Mouse (Mus musculus): ENCODE results near the gene Zfp773. TPM values are rescaled to one million over a fixed set of nuclear protein-coding genes. Genes with fewer than 3 reads are reported as not detected.

Zfp773 gene
- polyA plus RNA-seq, 1 experiment from 2014 or later = 2.6 TPM

- peak within 1 kb of the TSS; percentile 61 for H3K9ac ChIP-seq (ENCODE audit: low read length)
- peak; percentile 87 for DNase-seq (ENCODE audit: low spot score)
- no peaks in the 10 kb centered on the region for H3K4me1 ChIP-seq (ENCODE audit: control insufficient read depth, insufficient read depth, low read length)
- H3K4me2 ChIP-seq (ENCODE audit: low read depth, severe bottlenecking) = peak within 1 kb of the TSS; percentile 47
- H3K36me3 ChIP-seq (ENCODE audit: control insufficient read depth, insufficient read depth, low read length) = 0 out of 2 replicates have a peak, but pooled peaks cover 3% of the 10 kb centered on the region
- no peaks in the 10 kb centered on the region; the same call in 1 of the 2 replicates for H3K9me3 ChIP-seq (ENCODE audit: control insufficient read depth, low read length)
- under 1% methylated on average over 30 of the region's 30 CpGs for WGBS
- H3K27ac ChIP-seq (replicated peaks; ENCODE audit: low read depth, low read length) = no peak within 1 kb of the TSS
- H3K27me3 ChIP-seq (ENCODE audit: control insufficient read depth, insufficient read depth, low read length) = no peaks in the 10 kb centered on the region
- peak; percentile 92 for ATAC-seq (ENCODE audit: insufficient number of reproducible peaks, low FRiP score, low TSS enrichment, low read depth)
- peak within 1 kb of the TSS; percentile 65 for H3K4me3 ChIP-seq (ENCODE audit: low read depth, low read length)
These were observed 15.5 kb downstream of the Zfp773 start, which contains the start of gene Zfp954 for GRCm38 (mm10) chr7:7120921-7121601. Zfp954 (minus strand) TSS chr7:7121488.

- H3K36me3 ChIP-seq (ENCODE audit: control insufficient read depth, insufficient read depth, low read length) = peaks cover 6% of the 10 kb centered on the region; the same call in 1 of the 2 replicates
- ATAC-seq (ENCODE audit: insufficient number of reproducible peaks, low FRiP score, low TSS enrichment, low read depth) (no peak), DNase-seq (ENCODE audit: low spot score) (no peak)
- H3K9me3 ChIP-seq (ENCODE audit: control insufficient read depth, low read length) = no peaks in the 10 kb centered on the region; the same call in 1 of the 2 replicates
- no peak overlapping the region for H3K4me2 ChIP-seq (ENCODE audit: low read depth, severe bottlenecking)
- H3K9ac ChIP-seq (ENCODE audit: low read length) = no peak overlapping the region
- WGBS = 96% methylated on average over 2 of the region's 2 CpGs
- H3K27me3 ChIP-seq (ENCODE audit: control insufficient read depth, insufficient read depth, low read length) = no peaks in the 10 kb centered on the region
- no peaks in the 10 kb centered on the region for H3K4me1 ChIP-seq (ENCODE audit: control insufficient read depth, insufficient read depth, low read length)
- no peak overlapping the region for H3K27ac ChIP-seq (replicated peaks; ENCODE audit: low read depth, low read length)
- H3K4me3 ChIP-seq (ENCODE audit: low read depth, low read length) = no peak overlapping the region
These were observed 18.1 kb downstream of the Zfp773 start for GRCm38 (mm10) chr7:7118441-7118840.

GRCm38 (mm10) chr7:7108501-7108900 is 28.1 kb downstream of the Zfp773 start:
- H3K27me3 ChIP-seq (ENCODE audit: control insufficient read depth, insufficient read depth, low read length) = no peaks in the 10 kb centered on the region
- no peak for ATAC-seq (ENCODE audit: insufficient number of reproducible peaks, low FRiP score, low TSS enrichment, low read depth)
- no peaks in the 10 kb centered on the region; the same call in 1 of the 2 replicates for H3K9me3 ChIP-seq (ENCODE audit: control insufficient read depth, low read length)
- no peak overlapping the region for H3K4me2 ChIP-seq (ENCODE audit: low read depth, severe bottlenecking)
- H3K4me3 ChIP-seq (ENCODE audit: low read depth, low read length) = no peak overlapping the region
- no peaks in the 10 kb centered on the region for H3K4me1 ChIP-seq (ENCODE audit: control insufficient read depth, insufficient read depth, low read length)
- H3K27ac ChIP-seq (replicated peaks; ENCODE audit: low read depth, low read length) = no peak overlapping the region
- no peak overlapping the region for H3K9ac ChIP-seq (ENCODE audit: low read length)
- no peaks in the 10 kb centered on the region for H3K36me3 ChIP-seq (ENCODE audit: control insufficient read depth, insufficient read depth, low read length)
- 92% methylated on average over 7 of the region's 7 CpGs for WGBS
- DNase-seq (ENCODE audit: low spot score) = no peak

Other genes with a start within 250 kb of the Zfp773 start
- gene Aurkc, start 141.5 kb downstream of the Zfp773 start, polyA plus RNA-seq (2014; fragmentation: Nextera tagmentation; extraction: Ambion mirVana) = not detected in 2 replicates
- 13.4 and 14.8 TPM in 2 replicates for gene Zfp954, start 15.3 kb downstream of the Zfp773 start, polyA plus RNA-seq (2014; fragmentation: Nextera tagmentation; extraction: Ambion mirVana)
- gene Zfp418, start 34.6 kb upstream of the Zfp773 start, polyA plus RNA-seq (2014; fragmentation: Nextera tagmentation; extraction: Ambion mirVana) = 4.1 and 4.8 TPM in 2 replicates
- gene Zfp772, start 73.2 kb upstream of the Zfp773 start, polyA plus RNA-seq (2014; fragmentation: Nextera tagmentation; extraction: Ambion mirVana) = 11.8 and 12.8 TPM in 2 replicates
- gene Vmn2r29, start 110.6 kb upstream of the Zfp773 start, polyA plus RNA-seq (2014; fragmentation: Nextera tagmentation; extraction: Ambion mirVana) = 0.20 and 0.35 TPM in 2 replicates
- 2.5 and 2.6 TPM in 2 replicates for gene Gm45844, start 141.5 kb upstream of the Zfp773 start, polyA plus RNA-seq (2014; fragmentation: Nextera tagmentation; extraction: Ambion mirVana)
- 28.5 and 29.8 TPM in 2 replicates for gene Clcn4, start 164.1 kb upstream of the Zfp773 start, polyA plus RNA-seq (2014; fragmentation: Nextera tagmentation; extraction: Ambion mirVana)
- gene Vmn2r30, start 200.9 kb upstream of the Zfp773 start, polyA plus RNA-seq (2014; fragmentation: Nextera tagmentation; extraction: Ambion mirVana) = not detected in 2 replicates
- gene Gm45783, start 237.8 kb upstream of the Zfp773 start, polyA plus RNA-seq (2014; fragmentation: Nextera tagmentation; extraction: Ambion mirVana) = not detected in 2 replicates